Mouse (Mus musculus) left cerebral cortex, adult 9 months (tissue): ENCODE data around the gene Eps8l2.
A peak's percentile ranks its signal among the peaks of the same experiment; 100 is the strongest.

Experiments
- DNase-seq, 2 experiments: peaks; one replicate each; pipeline ENCODE4 v3.0.0; 2022; ENCODE audit warnings: low spot score in 2 of 2

The Eps8l2 gene

GRCm38 (mm10) chr7:141338576-141339131, at the start of gene Eps8l2:
Gene Eps8l2 (plus strand): TSS chr7:141338880.
- no peak for DNase-seq

GRCm38 (mm10) chr7:141291921-141292582, 46.6 kb upstream of the Eps8l2 start, which contains the start of gene Drd4:
Gene Drd4 (plus strand): TSS chr7:141292006.
- DNase-seq: no peak

GRCm38 (mm10) chr7:141292583-141293388, 45.9 kb upstream of the Eps8l2 start:
- DNase-seq: no peak

- DNase-seq: no peak
These were observed 44.7 kb upstream of the Eps8l2 start for GRCm38 (mm10) chr7:141293852-141294471.

GRCm38 (mm10) chr7:141294479-141294878, 44.2 kb upstream of the Eps8l2 start:
- DNase-seq: no peak

GRCm38 (mm10) chr7:141297926-141298650, 40.6 kb upstream of the Eps8l2 start:
- no peak for DNase-seq

DNA sequence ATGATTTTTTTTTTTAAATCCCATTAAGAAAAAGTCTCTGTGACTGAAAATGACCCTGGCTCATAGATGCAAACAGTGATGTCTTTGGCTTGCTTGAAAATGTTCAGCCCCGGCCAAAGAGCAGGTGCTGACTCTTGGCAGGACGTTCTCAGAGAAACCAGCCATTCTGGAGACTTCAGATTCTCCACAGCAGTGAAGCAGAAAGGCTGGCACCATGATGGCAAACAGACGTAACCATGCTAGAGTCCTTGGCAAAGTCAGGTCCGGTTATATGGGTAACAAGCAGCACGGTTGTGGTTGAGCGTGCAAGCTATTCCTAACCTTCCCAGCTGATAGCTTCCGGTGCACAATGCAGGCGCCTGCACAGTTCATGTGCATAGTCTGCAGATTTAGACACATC, 39.5 kb upstream of the Eps8l2 start:
- no peak for DNase-seq

GRCm38 (mm10) chr7:141301386-141301785, 37.3 kb upstream of the Eps8l2 start:
- no peak for DNase-seq

DNA sequence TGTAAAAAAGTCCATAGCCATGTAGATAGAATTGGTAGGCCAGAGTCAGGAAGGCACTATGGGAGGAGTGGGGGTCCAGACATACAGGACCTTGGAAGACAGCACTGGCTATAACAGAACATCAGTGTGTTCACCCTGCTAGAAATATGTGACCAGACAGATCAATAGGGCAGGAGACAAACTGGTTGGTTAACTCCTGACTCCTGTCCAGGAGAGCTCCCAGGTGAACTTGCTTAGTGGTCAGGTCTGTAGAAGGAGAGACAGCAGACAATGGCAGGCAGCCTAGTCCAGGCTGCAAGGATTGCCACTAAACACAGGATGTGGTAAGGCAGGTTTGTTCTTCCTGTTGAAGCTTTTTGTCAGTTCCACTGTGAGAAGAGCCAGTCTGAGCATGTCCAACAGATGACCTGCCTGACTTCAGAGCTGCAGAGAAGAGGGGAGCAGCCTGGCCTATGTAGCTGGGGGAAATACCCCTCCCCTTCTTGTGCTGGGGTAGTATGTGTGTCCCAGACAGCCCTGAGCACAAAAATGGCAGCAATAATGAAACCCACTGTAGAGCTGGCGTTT, 35.9 kb upstream of the Eps8l2 start:
- no peak for DNase-seq

GRCm38 (mm10) chr7:141304537-141304936, 34.1 kb upstream of the Eps8l2 start:
- DNase-seq: no peak

- no peak for DNase-seq
These were observed 24.3 kb upstream of the Eps8l2 start for GRCm38 (mm10) chr7:141314416-141314815.

DNA sequence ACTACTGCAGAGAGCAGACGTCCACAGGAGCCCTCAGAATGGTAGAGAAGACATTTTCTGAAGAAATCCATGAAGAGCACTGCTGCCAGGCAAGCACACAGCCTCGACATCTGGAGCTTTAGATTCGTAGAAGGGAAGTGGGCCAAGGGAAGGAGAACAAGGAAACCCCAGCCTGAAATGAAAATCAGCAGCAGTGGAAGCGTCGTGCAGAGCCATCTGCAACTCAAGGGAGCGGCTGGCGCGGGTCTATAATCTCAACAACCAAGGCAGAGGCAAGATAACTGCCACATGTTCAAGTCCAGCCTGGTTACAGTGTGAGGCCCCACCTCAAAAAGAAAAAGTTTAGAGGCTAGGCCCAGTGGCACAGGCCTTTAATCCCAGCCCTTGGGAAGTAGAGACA, 23.6 kb upstream of the Eps8l2 start:
- DNase-seq: no peak

DNA sequence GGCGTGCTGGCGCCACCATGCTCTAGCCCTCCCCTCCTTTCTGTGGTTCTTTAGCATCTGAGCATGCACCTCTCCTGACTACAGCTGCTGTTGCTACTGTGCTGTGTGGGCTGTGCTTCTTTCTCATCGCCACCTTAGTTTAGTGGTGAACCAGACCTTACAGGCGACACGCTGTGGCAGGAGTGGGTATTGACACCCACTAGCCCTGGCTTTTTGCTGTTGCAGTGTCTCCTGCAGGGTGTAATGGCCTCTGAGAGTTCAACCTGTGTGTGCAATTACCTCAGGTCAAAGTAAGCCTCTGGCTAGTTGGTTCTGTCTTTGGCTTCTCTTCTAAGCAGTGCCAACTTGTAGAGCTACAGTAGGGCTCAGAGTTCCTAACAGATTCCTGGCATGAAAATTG, 22.7 kb upstream of the Eps8l2 start:
- peak in 1 of 2 experiments; percentile 52 for DNase-seq

- DNase-seq: no peak
These were observed 21.0 kb upstream of the Eps8l2 start for GRCm38 (mm10) chr7:141317619-141318132.

- DNase-seq: no peak
These were observed 19.2 kb upstream of the Eps8l2 start for GRCm38 (mm10) chr7:141319446-141319845.

DNA sequence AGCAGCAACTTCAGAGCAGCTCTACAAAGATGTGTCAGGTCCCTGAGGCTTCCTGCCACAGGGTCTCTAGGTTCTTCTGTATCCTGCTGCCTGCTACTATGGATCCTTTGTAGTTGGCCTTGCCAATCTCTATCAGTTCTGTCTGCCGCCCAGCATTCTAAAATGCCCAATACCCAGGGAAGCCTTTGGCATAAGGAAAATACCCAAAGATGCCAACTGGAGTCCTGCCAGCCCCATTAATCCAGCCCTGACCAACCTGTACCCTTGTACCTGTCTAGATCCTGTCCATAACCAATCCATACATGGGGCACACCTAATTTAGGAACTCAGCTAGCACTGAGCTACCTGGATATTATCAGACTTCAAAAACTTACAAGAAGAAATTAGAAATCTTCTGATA, 14.0 kb upstream of the Eps8l2 start:
- no peak for DNase-seq

DNA sequence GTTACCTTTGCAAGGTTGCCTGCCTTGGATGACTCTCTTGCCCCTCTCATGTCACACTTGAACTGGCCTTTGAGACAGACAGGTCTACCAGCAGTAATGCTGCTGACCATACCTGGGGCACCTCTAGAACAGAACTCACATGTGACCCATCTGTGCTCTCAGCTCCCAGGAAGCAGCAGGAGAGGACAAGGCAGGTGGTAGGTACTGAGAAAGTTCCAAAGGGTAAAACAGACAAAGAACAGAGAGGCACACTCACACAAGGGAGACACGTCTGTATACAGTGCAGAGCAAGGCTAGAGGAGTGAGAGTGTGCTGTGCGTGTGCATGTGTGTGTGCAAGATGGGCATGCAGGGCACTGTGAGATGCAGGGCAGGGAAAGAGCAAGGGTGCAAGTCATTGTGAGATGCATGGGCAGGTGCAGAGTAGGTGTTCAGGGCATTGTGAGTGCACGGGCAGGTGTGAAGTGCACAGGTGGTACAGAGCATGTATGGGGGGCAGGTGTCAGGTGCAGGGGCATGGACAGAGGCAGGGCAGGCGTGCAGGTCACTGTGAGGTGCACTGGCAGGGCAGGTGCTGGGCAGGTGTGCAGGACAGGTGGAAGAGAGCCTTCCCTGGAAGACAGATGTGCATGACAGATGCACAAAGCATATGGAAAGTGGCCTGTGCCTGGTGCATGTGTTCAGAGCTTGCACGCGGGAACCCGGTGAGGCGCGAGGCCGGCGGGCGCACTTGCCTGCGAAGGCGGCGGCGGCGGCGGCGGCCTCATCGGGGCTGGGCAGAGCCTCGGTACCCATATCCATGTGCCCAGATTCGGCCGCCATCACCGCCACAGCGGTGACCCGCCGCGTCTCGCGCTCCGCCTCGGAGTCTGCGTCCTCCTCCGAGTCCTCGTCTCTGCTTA, 11.9 kb upstream of the Eps8l2 start:
- DNase-seq: peak in 1 of 2 experiments; percentile 21

DNA sequence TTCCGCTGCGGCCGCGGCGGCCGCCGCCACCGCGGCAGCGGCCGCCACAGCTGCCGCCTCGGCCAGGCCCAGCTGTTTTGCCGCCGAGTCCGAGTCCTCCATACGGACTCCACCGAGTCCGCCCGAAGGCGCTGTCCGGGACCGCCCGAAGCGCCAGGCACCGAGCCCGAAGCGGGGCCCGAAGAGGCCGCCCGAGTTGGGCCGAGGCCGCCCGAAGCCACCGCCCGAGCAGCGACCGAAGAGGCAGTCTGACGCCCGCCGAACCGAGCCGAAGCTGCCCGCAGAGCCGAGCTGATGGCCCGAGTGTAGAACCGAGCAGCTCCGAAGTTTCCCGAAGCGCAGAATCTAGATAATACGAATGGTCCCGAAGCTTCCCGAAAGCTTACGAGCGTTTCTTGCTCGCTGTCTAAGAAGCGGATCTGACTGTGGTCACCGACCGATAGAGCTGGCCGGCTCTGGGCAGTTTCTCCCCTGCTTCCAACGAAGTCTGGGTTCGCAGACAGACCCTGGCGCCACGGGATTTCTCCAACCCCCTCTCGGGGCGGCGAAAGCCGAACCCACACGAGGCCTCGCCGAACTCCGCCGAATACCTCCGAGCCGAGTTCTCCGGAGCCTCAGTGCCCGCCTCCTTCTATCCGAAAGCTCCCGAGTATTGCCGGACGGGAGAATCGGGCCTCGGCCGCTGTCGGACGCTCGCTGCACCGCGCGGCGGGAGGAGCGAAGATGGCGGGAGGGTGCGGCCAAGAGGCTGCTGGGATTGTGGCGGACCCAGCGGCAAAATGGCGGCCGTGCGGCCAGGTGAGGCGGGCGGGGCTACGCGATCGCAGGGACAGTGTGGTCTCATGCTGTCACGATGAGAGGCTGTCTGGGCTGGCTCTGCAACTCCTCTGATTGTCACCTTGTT, 11.0 kb upstream of the Eps8l2 start, which contains the start of the genes Deaf1 and Tmem80:
Gene Deaf1 (minus strand): TSS at position 222 of the 904 bp plus-strand sequence.
Gene Tmem80 (plus strand): TSS at position 271 of the 904 bp plus-strand sequence.
- peak; percentile 98 to 100 for DNase-seq
